In the genomic region with DNA sequence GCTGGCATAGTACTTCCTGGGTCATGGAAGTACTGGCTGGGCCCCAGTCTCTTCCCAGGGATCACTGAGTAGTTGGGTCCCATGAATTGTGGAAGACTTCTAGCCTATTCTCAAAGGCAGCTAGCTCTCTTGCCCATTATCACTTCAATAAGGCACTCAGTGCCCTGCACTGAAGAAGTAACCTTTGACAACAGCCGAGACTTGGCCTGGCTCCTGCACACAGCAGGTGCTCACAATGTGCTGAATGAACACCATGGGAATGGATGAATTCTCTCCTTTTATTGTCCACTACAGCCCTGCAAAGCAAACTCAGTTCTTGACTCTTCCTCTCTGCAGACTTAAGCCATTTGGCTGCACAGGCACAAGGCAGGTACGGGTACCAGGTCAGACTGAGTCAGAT, we compare ENCODE assay signal across 21 mouse cellular contexts.
DNase-seq lines count a peak whose midpoint lies in the region; ATAC-seq and TF ChIP-seq lines count a peak whose summit lies in the region.
"Had no signal": no experiment of that assay in that cellular context is flagged by ENCODE, and none has a peak within 500 bp of the region (broad histone marks: within the 10 kb centered on the region; RNA-seq: fewer than 3 reads in every experiment).

No protein-coding gene starts in this region.

- peaks cover 23% of the 10 kb centered on the region for H3K36me3 ChIP-seq in embryonic facial prominence, embryonic 10.5 days (replicated peaks)
- H3K36me3 ChIP-seq in limb, embryonic 13.5 days = peaks cover 12% of the 10 kb centered on the region
- H3K36me3 ChIP-seq: heart, embryonic 12.5 days; hindbrain, embryonic 15.5 days had no signal

- H3K27me3 ChIP-seq in cerebellum, adult 2 months (ENCODE audit: control insufficient read depth, insufficient read depth, low read length) = no peaks in the 10 kb centered on the region
- no peaks in the 10 kb centered on the region for H3K27me3 ChIP-seq in embryonic facial prominence, embryonic 10.5 days (replicated peaks; ENCODE audit: low read depth, poor library complexity, severe bottlenecking)
- no peaks in the 10 kb centered on the region for H3K27me3 ChIP-seq in limb, embryonic 13.5 days
- H3K27me3 ChIP-seq: CH12.LX; heart, embryonic 12.5 days; hindbrain, embryonic 15.5 days had no signal

- no peak overlapping the region for H3K4me3 ChIP-seq in cerebellum, adult 2 months (replicated peaks; ENCODE audit: insufficient read depth, low read depth, low read length)
- H3K4me3 ChIP-seq in embryonic facial prominence, embryonic 10.5 days = no peak overlapping the region
- no peak overlapping the region for H3K4me3 ChIP-seq in limb, embryonic 13.5 days
- H3K4me3 ChIP-seq: heart, embryonic 12.5 days; hindbrain, embryonic 15.5 days; layer of hippocampus, adult 2 months had no signal

- no peak overlapping the region for H3K27ac ChIP-seq in cerebellum, adult 2 months (ENCODE audit: insufficient read depth, low read length)
- peak overlapping the region; percentile 7; the same call in 1 of the 2 replicates for H3K27ac ChIP-seq in embryonic facial prominence, embryonic 10.5 days (replicated peaks)
- peak overlapping the region; percentile 90 for H3K27ac ChIP-seq in limb, embryonic 13.5 days
- H3K27ac ChIP-seq: hindbrain, embryonic 15.5 days; layer of hippocampus, adult 2 months; macrophage had no signal

- no peaks in the 10 kb centered on the region for H3K9me3 ChIP-seq in embryonic facial prominence, embryonic 10.5 days
- no peaks in the 10 kb centered on the region for H3K9me3 ChIP-seq in limb, embryonic 13.5 days
- H3K9me3 ChIP-seq: heart, embryonic 12.5 days; hindbrain, embryonic 15.5 days had no signal

- peaks cover 47% of the 10 kb centered on the region for H3K4me1 ChIP-seq in cerebellum, adult 2 months (ENCODE audit: control insufficient read depth, insufficient read depth, low read length)
- peaks cover 57% of the 10 kb centered on the region for H3K4me1 ChIP-seq in embryonic facial prominence, embryonic 10.5 days
- H3K4me1 ChIP-seq in limb, embryonic 13.5 days = peaks cover 68% of the 10 kb centered on the region

- DNase-seq in heart, adult 11 months = peak; percentile 55
- DNase-seq in heart, adult 9 months (ENCODE audit: low spot score in 2 of 2) = no peak
- peak; percentile 73 to 79 for DNase-seq in cerebellum, adult 2 months
- DNase-seq in embryonic facial prominence, embryonic 10.5 days (ENCODE audit: low spot score) = no peak
- no peak for DNase-seq in ovary, postnatal 36 days (ENCODE audit: low spot score)
- no peak for DNase-seq in right cerebral cortex, postnatal 10 days (ENCODE audit: low spot score in 2 of 2)
- DNase-seq: adrenal gland, postnatal 14 days; embryo, embryonic 11 days; gastrocnemius, postnatal 25 days; kidney, adult 18-20 months; kidney, postnatal 10 days; liver; lung, adult 18-20 months had no signal

- no peak overlapping the region for H3K9ac ChIP-seq in limb, embryonic 13.5 days
- H3K9ac ChIP-seq: heart, embryonic 12.5 days; hindbrain, embryonic 15.5 days had no signal

- 39% methylated on average over 2 of the region's 2 CpGs for WGBS in cerebellum, adult 2 months
- 79% methylated on average over 2 of the region's 2 CpGs for WGBS in embryonic facial prominence, embryonic 10.5 days
- WGBS in limb, embryonic 13.5 days = 56% methylated on average over 2 of the region's 2 CpGs

- no peak overlapping the region for H3K4me2 ChIP-seq in limb, embryonic 13.5 days (replicated peaks)
- H3K4me2 ChIP-seq: heart, embryonic 12.5 days; hindbrain, embryonic 15.5 days; midbrain, embryonic 11.5 days had no signal

- no peak for TF ChIP-seq CTCF in cerebellum, adult 2 months (IDR thresholded peaks at IDR 0.05; ENCODE audit: borderline replicate concordance, insufficient read depth, low read depth, low read length)

- ATAC-seq in limb, embryonic 13.5 days (ENCODE audit: low FRiP score, low read depth) = no peak
- ATAC-seq in erythroid progenitor cell, adult 5-6 weeks (replicated peaks; ENCODE audit: low FRiP score, poor library complexity, severe bottlenecking) = no peak

- no peak for TF ChIP-seq POLR2A in cerebellum, adult 2 months (IDR thresholded peaks at IDR 0.05; ENCODE audit: borderline replicate concordance, insufficient read depth, low read length)

Comparison
In these comparisons a context has a peak if more than half of its experiments do, and no peak if none do; other contexts are left out.
1. DNase-seq: peak in heart, adult 11 months (single experiment) and cerebellum, adult 2 months (2 of 2); none in heart, adult 9 months (0 of 2), embryonic facial prominence, embryonic 10.5 days (single experiment), ovary, postnatal 36 days (single experiment) and right cerebral cortex, postnatal 10 days (0 of 2).